Mouse (Mus musculus) heart, embryonic 10.5 days (tissue): ENCODE data around the gene Tnfrsf18. TPM values are rescaled to one million over a fixed set of nuclear protein-coding genes. Genes with fewer than 3 reads are reported as not detected.

Source experiments
- DNase-seq: peaks from one replicate; pipeline ENCODE4 v3.0.0-alpha.2; 2017; ENCODE audit warnings: low spot score
- H3K27ac ChIP-seq: fragments of 300-500 bp; sonication (generic); 2 replicates; pipeline ENCODE4 v1.5.1; 2016; ENCODE audit warnings: mild to moderate bottlenecking
- H3K27me3 ChIP-seq: fragments of 300-500 bp; sonication (generic); 2 replicates; pipeline ENCODE4 v1.6.1; 2016; ENCODE audit warnings: mild to moderate bottlenecking; ENCODE audit not compliant: poor library complexity, insufficient read depth, severe bottlenecking
- H3K36me3 ChIP-seq: fragments of 300-500 bp; sonication (generic); 2 replicates; pipeline ENCODE4 v1.6.1; 2016; ENCODE audit warnings: mild to moderate bottlenecking, moderate library complexity
- H3K4me1 ChIP-seq: fragments of 300-500 bp; sonication (generic); 2 replicates; pipeline ENCODE4 v1.6.1; 2016; ENCODE audit warnings: mild to moderate bottlenecking
- H3K4me3 ChIP-seq: fragments of 300-500 bp; sonication (generic); 2 replicates; pipeline ENCODE4 v1.5.1; 2016; ENCODE audit warnings: mild to moderate bottlenecking, moderate library complexity
- H3K9me3 ChIP-seq: fragments of 300-500 bp; sonication (generic); 2 replicates; pipeline ENCODE4 v1.6.1; 2016; ENCODE audit warnings: mild to moderate bottlenecking, moderate library complexity
- WGBS: fragments of 180-500 bp; shearing (Covaris S2); methylation state at CpG from one replicate; pipeline ENCODE4 v1.1.7; 2016; 5-methylcytosine and 5-hydroxymethylcytosine counted together
- polyA plus RNA-seq: library from polyadenylated mRNA; unstranded; fragments of >200 nt; fragmentation: Nextera tagmentation; extraction: Ambion mirVana; gene quantifications from 2 replicates; pipeline ENCODE4 v1.2.1, GENCODE M21; 2016

Tnfrsf18 gene
- polyA plus RNA-seq, 1 experiment from 2014 or later: 1.7 TPM

DNA sequence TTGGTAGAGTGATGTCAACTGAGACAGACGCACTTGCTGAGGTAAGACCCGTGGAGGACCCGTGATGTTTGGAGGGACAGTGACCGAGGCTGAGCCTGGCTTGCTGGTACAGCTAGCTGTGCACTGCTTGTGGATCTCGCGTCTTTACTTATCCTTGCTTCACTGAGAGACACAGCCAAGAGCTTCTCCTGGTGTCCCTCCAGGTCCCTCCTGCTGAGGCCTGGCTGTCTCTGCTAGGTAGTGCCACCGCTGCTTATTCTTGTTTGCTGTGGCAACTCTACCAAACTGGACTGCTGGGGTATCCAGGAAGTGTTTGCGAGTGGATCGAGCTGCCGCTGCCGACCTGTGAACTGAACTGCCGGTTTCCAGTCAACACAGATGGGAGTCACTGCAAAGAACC, 6.2 kb upstream of the Tnfrsf18 start:
- WGBS: 88% methylated on average over 12 of the region's 12 CpGs
- Histone ChIP-seq H3K36me3 (peaks cover 24% of the 10 kb centered on the region), H3K9me3 (no peaks in the 10 kb centered on the region), H3K4me1 (peaks cover 21% of the 10 kb centered on the region; the same call in 1 of the 2 replicates), H3K4me3 (no peak overlapping the region), H3K27me3 (no peaks in the 10 kb centered on the region), H3K27ac (no peak overlapping the region)
- no peak for DNase-seq

DNA sequence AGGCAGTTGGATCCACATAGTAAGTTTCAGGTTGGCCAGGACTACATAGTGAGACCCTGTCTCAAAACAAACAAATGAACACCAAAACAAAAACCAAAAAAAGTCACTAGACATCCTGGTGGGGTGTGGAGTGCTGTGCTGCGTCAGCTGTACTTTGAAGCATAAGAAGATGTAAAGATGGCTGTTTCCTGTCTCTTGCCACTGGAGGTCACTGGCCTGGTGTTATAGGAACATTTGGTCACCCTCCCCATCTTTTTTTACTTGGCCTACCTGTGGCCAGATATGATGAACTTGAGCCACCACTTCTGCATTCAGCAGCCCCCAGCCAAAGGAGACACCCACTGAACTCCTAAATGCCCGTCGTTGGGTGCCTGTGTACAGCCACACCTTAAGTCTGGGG, 4.6 kb upstream of the Tnfrsf18 start:
- Histone ChIP-seq H3K9me3 (no peaks in the 10 kb centered on the region), H3K27ac (no peak overlapping the region), H3K36me3 (peaks cover 28% of the 10 kb centered on the region), H3K27me3 (no peaks in the 10 kb centered on the region), H3K4me3 (no peak overlapping the region), H3K4me1 (peaks cover 14% of the 10 kb centered on the region)
- WGBS: 68% methylated on average over 3 of the region's 3 CpGs
- no peak for DNase-seq

DNA sequence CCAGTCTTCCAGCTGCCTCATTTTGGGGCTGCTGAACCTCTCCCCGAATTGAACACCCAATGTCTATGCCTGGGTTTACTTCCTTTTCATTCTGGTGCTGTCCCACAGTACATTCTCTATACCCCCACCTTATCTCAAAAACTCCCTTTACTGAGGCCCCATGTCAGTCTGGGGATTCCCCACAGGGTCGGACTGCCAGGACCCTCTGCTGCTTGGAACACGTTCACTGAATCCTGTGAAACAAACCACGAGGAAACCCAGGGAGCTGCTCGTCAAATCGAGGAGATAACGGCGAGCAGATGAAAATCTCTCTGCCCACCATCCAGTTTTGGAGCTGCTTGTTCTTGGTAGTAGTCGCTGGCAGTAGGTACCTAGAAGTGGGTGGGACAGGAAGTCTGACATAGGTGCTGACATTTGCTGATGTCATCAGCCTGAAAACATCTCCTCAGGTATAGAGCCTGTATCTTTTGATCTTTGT, 4.0 kb upstream of the Tnfrsf18 start:
- H3K4me3 ChIP-seq: no peak overlapping the region
- DNase-seq: peak; percentile 69
- H3K4me1 ChIP-seq: peaks cover 15% of the 10 kb centered on the region
- H3K27me3 ChIP-seq: no peaks in the 10 kb centered on the region
- WGBS: 46% methylated on average over 9 of the region's 9 CpGs
- no peaks in the 10 kb centered on the region for H3K9me3 ChIP-seq
- no peak overlapping the region for H3K27ac ChIP-seq
- peaks cover 31% of the 10 kb centered on the region for H3K36me3 ChIP-seq

DNA sequence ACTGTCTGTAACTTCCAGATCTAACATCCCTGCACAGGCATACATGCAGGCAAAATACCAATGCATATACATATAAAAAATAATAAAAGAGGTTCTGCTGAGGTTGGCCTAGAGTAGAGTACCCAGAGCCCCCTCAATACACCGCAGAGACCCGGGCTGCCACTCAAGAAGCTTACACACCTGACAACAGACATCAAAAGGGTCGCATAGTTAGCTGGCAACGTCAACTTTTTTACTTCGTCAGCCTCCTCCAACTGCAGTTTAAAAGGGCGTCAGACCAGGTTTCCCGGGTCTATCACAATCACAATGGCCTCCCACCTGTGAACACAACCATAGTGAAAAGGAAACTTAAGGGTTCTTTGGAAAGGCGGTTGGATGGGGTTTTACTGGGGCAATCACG, 2.4 kb upstream of the Tnfrsf18 start:
- peak; percentile 68 for DNase-seq
- WGBS: 83% methylated on average over 9 of the region's 9 CpGs
- peaks cover 47% of the 10 kb centered on the region for H3K36me3 ChIP-seq

DNA sequence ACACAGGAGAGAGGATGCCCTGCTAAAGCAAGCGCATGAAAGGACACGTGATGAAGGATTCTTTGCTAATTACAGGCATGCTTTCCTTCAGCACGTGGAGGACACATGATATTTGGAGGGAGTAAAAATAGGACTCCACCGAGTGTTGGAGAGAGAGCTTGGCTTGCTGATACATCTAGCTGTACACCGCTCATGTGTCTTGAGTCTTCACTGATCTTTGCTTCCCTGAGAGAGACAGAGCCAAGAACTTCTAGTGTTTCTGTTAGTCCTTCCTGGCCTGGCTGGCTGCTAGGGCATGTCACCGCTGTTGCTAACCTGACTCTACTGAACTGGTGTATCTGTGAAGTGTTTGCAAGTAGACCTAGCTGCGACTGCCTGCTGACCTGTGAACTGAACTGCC, 1.8 kb upstream of the Tnfrsf18 start:
- Histone ChIP-seq H3K27me3 (no peaks in the 10 kb centered on the region), H3K27ac (no peak overlapping the region), H3K4me3 (no peak overlapping the region), H3K36me3 (peaks cover 53% of the 10 kb centered on the region), H3K9me3 (no peaks in the 10 kb centered on the region), H3K4me1 (peaks cover 15% of the 10 kb centered on the region)
- 81% methylated on average over 7 of the region's 7 CpGs for WGBS
- DNase-seq: no peak

More for the DNA sequence above, 2.4 kb upstream of the Tnfrsf18 start:
- Histone ChIP-seq H3K27ac (no peak overlapping the region), H3K27me3 (no peaks in the 10 kb centered on the region), H3K4me1 (peaks cover 15% of the 10 kb centered on the region), H3K9me3 (no peaks in the 10 kb centered on the region), H3K4me3 (no peak overlapping the region)

DNA sequence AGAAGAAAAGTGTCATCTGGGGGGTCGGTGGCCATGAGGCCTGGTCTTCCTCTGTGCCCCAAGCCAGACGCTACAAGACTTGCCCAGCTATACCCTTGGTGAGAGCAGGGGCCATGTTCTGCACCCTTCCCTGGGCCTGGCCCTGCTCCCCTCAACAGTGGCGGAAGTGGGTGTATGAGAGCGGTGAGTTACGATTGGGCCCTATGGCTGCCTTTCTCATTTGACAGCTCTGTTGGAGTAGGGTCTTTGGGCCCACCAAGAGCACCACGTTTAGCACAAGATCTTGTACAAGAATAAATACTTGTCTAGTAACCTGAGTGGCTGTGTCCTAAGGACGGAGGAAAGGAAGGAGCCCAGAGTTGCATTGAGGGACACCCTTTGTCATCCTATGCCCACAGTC, 2.6 kb downstream of the Tnfrsf18 start:
- H3K36me3 ChIP-seq: peaks cover 48% of the 10 kb centered on the region
- H3K27me3 ChIP-seq: no peaks in the 10 kb centered on the region
- H3K4me1 ChIP-seq: peaks cover 34% of the 10 kb centered on the region
- no peak overlapping the region for H3K4me3 ChIP-seq
- no peaks in the 10 kb centered on the region for H3K9me3 ChIP-seq
- H3K27ac ChIP-seq: no peak overlapping the region
- DNase-seq: peak; percentile 73
- WGBS: 90% methylated on average over 7 of the region's 7 CpGs

DNA sequence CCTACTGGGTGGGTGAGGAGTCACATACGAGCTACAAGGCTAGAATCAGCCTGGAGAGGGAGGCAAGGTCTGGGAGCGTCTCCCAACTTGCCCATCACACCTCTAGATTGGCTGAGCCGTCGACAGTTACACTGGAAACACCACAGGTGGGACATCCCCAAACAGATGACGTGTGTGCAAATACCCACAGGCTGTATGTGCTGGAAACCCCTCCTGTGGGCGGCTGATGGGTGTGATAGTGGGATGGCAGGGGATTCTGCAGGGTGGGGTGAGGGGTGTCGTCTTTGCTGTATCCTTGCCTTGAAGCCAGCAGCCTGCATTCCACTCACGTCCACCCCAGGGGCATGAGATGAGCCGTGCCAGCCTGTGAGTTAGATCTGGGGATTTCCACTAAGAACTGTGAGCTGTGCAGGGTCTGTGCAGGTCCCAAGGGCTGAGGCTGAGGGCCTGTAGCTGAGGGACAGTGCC, 4.7 kb downstream of the Tnfrsf18 start:
- Histone ChIP-seq H3K27ac (peak overlapping the region; percentile 90), H3K36me3 (peaks cover 39% of the 10 kb centered on the region), H3K4me1 (peaks cover 45% of the 10 kb centered on the region), H3K9me3 (no peaks in the 10 kb centered on the region), H3K4me3 (peak overlapping the region; percentile 67), H3K27me3 (peaks cover 19% of the 10 kb centered on the region)
- WGBS: 48% methylated on average over 9 of the region's 9 CpGs
- no peak for DNase-seq

DNA sequence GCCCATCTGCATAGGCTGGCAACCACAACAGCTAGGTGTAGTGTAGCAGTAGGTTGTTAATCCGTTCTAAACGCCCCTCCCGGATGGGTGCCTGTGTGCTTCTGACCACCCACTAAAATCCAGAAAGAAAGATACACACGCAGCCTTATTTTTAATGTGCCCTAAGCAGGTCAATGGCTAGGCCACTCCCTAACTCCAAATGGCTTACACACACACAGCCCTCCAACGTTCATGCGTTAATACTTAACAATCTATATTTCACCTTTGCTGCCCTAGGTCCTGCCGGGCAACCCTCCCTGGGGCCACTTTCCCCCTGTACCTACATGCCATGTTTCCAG, 5.3 kb downstream of the Tnfrsf18 start:
- H3K4me1 ChIP-seq: peaks cover 41% of the 10 kb centered on the region

DNA sequence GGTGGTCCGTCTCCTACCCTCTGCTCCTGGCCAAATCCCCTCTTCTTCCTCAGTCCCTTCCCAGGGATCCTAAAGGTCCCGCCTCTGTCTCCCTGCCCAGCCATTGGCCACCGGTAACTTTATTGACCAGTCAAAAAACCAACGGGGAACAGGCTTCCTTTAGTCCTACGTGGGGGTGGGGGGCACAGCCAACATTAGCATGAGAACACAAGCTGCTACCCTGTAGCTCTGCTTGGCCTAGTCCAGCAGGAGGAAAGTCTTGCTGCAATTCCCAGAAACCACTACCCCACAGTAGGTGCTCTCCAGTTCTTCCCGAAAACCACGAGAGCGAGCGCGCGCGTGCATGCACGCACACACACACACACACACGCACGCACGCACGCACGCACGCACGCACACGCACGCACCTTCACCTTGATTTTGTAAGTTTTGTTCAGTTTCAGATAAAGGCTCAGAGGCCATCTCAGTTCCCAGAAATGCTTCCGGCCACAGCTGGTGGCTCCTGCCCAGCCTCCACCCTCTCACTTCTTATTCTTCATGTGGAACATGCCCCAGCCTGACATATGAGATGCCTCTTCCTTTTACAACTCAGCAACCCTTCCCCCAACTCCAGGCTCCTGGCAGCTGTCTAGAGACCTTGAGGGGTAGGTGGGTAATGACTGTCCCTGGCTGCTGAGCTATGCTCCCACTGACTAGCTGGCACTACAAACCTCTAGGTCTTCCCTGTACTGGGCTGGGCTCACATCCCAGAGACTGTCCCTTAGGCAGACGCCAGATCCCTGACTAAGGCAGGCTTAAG, 5.8 kb downstream of the Tnfrsf18 start:
- peak overlapping the region; percentile 90 for H3K27ac ChIP-seq
- 2% methylated on average over 24 of the region's 24 CpGs for WGBS
- peak; percentile 91 for DNase-seq
- H3K27me3 ChIP-seq: peaks cover 28% of the 10 kb centered on the region
- peak overlapping the region; percentile 67 for H3K4me3 ChIP-seq
- peaks cover 39% of the 10 kb centered on the region for H3K4me1 ChIP-seq
- H3K9me3 ChIP-seq: no peaks in the 10 kb centered on the region
- H3K36me3 ChIP-seq: peaks cover 28% of the 10 kb centered on the region

More for the DNA sequence above, 5.3 kb downstream of the Tnfrsf18 start:
- peaks cover 34% of the 10 kb centered on the region for H3K36me3 ChIP-seq
- no peaks in the 10 kb centered on the region for H3K9me3 ChIP-seq
- peaks cover 24% of the 10 kb centered on the region for H3K27me3 ChIP-seq
- peak overlapping the region; percentile 90 for H3K27ac ChIP-seq
- peak overlapping the region; percentile 67 for H3K4me3 ChIP-seq
- 9% methylated on average over 7 of the region's 7 CpGs for WGBS
- no peak for DNase-seq

DNA sequence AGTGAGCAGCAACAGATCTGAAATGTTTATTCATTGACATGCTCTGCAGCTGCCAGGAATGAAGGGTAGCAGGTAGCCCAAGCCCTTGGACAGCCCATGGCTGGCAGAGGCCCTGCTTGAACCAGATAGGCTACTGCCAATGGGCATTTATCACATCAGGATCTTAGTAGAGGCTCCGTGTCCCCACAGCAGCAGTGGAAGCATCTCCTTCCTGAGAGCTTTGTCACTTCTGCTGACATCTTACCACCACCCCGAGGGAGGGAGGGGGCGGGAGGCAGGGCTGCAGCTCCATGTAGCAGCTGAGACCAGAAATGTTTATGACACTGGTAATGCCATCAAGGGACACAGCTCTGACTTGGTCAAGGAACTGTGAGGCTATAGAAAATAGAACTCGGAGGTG, 6.9 kb downstream of the Tnfrsf18 start:
- H3K9me3 ChIP-seq: no peaks in the 10 kb centered on the region
- 71% methylated on average over 4 of the region's 4 CpGs for WGBS
- DNase-seq: no peak
- peaks cover 39% of the 10 kb centered on the region for H3K4me1 ChIP-seq
- peaks cover 18% of the 10 kb centered on the region for H3K36me3 ChIP-seq
- peak overlapping the region; percentile 26; the same call in 1 of the 2 replicates for H3K27ac ChIP-seq
- no peak overlapping the region for H3K4me3 ChIP-seq
- peaks cover 28% of the 10 kb centered on the region for H3K27me3 ChIP-seq

DNA sequence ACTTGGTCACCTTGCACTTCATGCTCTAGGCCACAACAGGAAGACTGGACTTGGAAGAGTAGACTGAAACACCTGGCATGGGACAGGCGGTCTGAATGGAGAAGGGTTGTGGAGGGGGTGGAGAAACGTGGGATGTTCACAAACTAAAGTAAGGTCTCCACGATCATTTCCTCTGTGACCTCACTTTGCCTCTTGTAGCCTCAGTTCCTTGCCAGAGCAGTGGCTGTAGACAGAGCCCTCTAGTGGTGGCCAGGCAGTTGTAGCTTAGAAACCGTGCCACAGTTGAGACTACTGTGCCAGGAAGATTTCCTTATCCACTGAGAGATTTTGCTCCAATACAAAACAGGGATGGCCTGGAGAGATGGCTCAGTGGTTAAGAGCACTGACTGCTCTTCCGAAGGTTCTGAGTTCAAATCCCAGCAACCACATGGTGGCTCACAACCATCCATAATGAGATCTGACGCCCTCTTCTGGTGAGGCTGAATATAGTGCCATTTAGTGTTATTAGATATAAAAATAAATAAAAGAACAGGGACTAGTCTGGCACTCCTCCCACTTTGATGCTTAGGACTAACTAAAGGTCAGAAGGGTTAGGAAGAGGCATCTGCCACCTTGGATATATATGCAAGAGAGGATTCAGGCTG, 7.6 kb downstream of the Tnfrsf18 start:
- Histone ChIP-seq H3K9me3 (no peaks in the 10 kb centered on the region), H3K27ac (no peak overlapping the region), H3K4me1 (peaks cover 39% of the 10 kb centered on the region), H3K27me3 (peaks cover 28% of the 10 kb centered on the region), H3K4me3 (no peak overlapping the region), H3K36me3 (peaks cover 10% of the 10 kb centered on the region)
- WGBS: 47% methylated on average over 6 of the region's 6 CpGs
- DNase-seq: no peak

DNA sequence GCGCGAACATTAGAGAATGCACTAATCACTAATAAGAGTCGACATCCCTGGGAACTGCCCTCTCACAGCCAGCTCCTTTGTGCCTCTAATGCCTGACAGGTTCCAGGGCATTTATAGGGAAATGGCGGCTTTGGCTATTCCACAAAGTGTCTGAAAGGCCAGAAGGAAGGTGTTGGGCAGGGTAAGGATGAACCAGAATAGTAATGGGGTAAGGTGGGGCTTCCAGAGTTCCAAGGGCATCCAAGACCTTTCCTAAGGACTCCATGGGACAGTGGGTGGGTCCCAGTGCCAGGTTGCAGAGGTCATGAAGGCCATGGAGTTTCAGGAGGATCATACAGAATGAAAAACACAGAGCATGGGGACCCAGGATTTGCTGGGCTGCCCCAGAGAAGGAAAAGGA, 8.3 kb downstream of the Tnfrsf18 start:
- Histone ChIP-seq H3K27ac (no peak overlapping the region), H3K36me3 (peaks cover 3% of the 10 kb centered on the region), H3K9me3 (no peaks in the 10 kb centered on the region), H3K4me3 (peak overlapping the region; percentile 44), H3K27me3 (peaks cover 28% of the 10 kb centered on the region), H3K4me1 (peaks cover 39% of the 10 kb centered on the region)
- WGBS: 65% methylated on average over 4 of the region's 4 CpGs
- DNase-seq: no peak

DNA sequence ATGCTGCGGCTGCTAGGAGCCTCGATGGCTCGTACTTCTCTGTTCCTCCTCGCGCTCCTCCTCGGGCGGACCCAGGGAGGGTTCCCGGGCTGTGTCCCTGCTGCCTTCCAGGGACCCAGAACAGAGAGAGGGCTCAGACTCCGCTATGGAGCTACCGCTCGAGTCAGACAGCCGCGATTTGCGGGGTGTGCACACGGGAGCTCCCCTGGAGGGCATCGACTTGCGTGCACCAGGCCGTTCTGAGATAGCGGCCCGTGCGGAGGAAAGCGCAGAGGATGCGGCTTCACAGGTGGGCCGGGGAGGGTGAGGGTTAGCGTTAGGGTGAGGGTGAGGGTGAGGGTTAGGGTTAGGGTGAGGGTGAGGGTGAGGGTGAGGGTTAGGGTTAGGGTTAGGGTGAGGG, 8.9 kb downstream of the Tnfrsf18 start:
- Histone ChIP-seq H3K4me3 (peak overlapping the region; percentile 44), H3K4me1 (peaks cover 38% of the 10 kb centered on the region), H3K27ac (no peak overlapping the region), H3K9me3 (no peaks in the 10 kb centered on the region), H3K36me3 (no peaks in the 10 kb centered on the region), H3K27me3 (peaks cover 28% of the 10 kb centered on the region)
- 6% methylated on average over 25 of the region's 25 CpGs for WGBS
- DNase-seq: no peak
